Mouse (Mus musculus) lung, adult 2 months (tissue): ENCODE data around the gene 2900011O08Rik.

Source experiments
- CTCF ChIP-seq: fragments of 200-500 bp; IDR thresholded peaks from 2 replicates; pipeline ENCODE4 v1.5.1; 2011; ENCODE audit warnings: mild to moderate bottlenecking, low read length, control low read depth; ENCODE audit not compliant: insufficient read depth
- POLR2A ChIP-seq: fragments of 200-500 bp; IDR thresholded peaks from 2 replicates; pipeline ENCODE4 v1.6.1; 2011; ENCODE audit warnings: low read depth, mild to moderate bottlenecking, control low read depth, low read length, borderline replicate concordance; ENCODE audit errors: extremely low read depth

GRCm38 (mm10) chr16:13994076-13994475 lies 7.7 kb downstream of the 2900011O08Rik start:
- TF ChIP-seq CTCF = no peak
- no peak for TF ChIP-seq POLR2A
